Mouse (Mus musculus): Measurements from ENCODE around the gene Gba2. TPM values are rescaled to one million over a fixed set of nuclear protein-coding genes. Genes with fewer than 3 reads are reported as not detected.

Gba2 gene
- polyA plus RNA-seq (2015; fragmentation: Nextera tagmentation; extraction: Ambion mirVana), result 25.0 and 26.1 TPM in 2 replicates

DNA sequence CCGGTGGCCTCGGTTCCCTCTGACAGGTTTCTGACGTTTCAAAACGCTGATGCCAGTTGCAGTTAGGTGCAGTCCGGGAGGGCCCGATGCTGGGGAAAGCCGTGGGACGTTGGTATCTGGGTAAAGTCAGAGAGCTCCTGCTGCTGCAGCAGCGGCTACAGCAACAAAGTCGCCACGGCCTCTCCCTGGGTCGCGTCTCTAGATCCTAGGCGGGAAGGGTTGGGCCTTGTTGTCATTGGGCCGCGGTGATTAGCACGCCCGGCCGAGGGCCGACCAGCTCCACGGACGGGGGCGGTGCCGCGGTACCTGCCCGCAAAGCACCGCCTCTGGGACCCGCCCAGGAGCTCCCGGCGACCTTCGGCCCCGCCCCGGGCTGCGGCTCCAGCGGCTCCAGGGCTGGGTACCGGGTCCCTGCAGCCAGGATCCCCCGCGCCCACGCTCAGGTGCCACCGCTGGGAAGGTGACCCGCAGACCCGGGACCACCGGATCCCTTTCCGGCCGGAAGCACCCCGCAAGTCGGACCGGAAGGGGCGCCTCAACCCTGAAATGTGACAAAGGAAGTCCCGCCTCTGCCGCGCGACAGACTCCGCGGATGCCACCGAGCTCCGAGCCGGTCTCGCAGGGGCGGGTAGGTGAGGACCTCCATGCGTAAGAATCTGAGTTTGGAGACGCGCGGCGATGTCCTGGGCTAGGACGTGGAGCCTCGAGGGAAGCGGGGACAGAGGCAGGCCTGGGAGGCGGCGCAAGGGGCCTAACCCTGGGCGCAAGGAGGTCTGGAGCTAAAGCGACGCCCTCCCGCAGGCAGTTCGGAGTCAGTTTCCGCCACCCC is at the start of gene Gba2, which contains the start of gene Rgp1:
Gene Gba2, minus strand, starts transcription at position 498 of the 829 bp plus-strand sequence.
Gene Rgp1, plus strand, starts transcription at position 340 of the 829 bp plus-strand sequence.
- DNase-seq (ENCODE audit: low spot score) (peak; percentile 94), ATAC-seq (ENCODE audit: low FRiP score, low TSS enrichment) (peak; percentile 97)
- Histone ChIP-seq H3K4me1 (replicated peaks; ENCODE audit: control insufficient read depth, insufficient read depth) (0 out of 2 replicates have a peak, but pooled peaks cover 4% of the 10 kb centered on the region), H3K27ac (replicated peaks) (peak within 1 kb of the TSS; percentile 85), H3K9ac (ENCODE audit: low read length) (peak within 1 kb of the TSS; percentile 83), H3K4me3 (ENCODE audit: low read depth, low read length) (peak within 1 kb of the TSS; percentile 87), H3K9me3 (ENCODE audit: control insufficient read depth, low read length) (no peaks in the 10 kb centered on the region), H3K27me3 (ENCODE audit: control insufficient read depth, insufficient read depth, low read length) (no peaks in the 10 kb centered on the region), H3K4me2 (replicated peaks; ENCODE audit: low read depth) (peak within 1 kb of the TSS; percentile 94), H3K36me3 (ENCODE audit: control insufficient read depth, insufficient read depth, low read length) (peaks cover 18% of the 10 kb centered on the region)
- no peak for TF ChIP-seq EP300 (optimal IDR thresholded peaks at IDR 0.05)
- no peak for TF ChIP-seq CTCF (IDR thresholded peaks at IDR 0.05; ENCODE audit: low read depth)
- under 1% methylated on average over 66 of the region's 76 CpGs for WGBS

DNA sequence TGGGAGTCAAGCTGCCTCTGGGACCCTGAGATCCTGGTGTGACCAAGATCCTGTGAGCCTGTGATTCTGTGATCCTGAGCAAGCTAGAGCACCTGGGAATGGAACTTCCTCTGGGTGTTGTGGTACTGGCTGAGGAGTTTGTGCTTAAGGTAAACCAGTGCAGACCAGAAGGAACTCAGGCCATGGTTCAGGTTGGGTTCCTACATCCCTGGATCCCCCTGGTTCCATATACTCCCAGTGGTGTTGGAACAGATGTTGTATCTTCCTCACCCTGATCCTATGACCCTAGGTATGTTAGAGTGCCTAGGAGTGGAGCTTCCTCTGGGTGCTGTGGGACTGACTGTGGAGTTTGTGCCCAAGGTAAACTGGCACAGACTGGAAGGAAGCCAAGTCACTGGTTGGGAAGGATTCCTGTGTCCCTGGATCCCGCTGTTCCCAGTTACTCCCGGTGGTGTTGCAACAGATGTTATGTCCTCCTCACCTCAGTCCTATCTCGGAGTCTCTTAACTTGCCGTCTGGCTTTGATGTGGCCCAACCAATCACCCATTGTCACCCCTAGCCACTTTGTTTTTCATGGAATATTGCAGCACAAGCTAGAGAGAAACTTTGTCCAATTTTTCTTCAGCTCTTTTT is 41.6 kb upstream of the Gba2 start:
- no peak overlapping the region for H3K27ac ChIP-seq (replicated peaks)
- no peaks in the 10 kb centered on the region for H3K9me3 ChIP-seq (ENCODE audit: control insufficient read depth, low read length)
- DNase-seq (ENCODE audit: low spot score), result peak; percentile 11
- TF ChIP-seq CTCF (IDR thresholded peaks at IDR 0.05; ENCODE audit: low read depth) (no peak), EP300 (optimal IDR thresholded peaks at IDR 0.05) (no peak)
- H3K4me3 ChIP-seq (ENCODE audit: low read depth, low read length), result no peak overlapping the region
- H3K4me1 ChIP-seq (replicated peaks; ENCODE audit: control insufficient read depth, insufficient read depth), result no peaks in the 10 kb centered on the region
- H3K36me3 ChIP-seq (ENCODE audit: control insufficient read depth, insufficient read depth, low read length), result no peaks in the 10 kb centered on the region
- no peak overlapping the region for H3K4me2 ChIP-seq (replicated peaks; ENCODE audit: low read depth)
- H3K9ac ChIP-seq (ENCODE audit: low read length), result no peak overlapping the region
- ATAC-seq (ENCODE audit: low FRiP score, low TSS enrichment), result no peak
- WGBS, result 77% methylated on average over 4 of the region's 4 CpGs
- H3K27me3 ChIP-seq (ENCODE audit: control insufficient read depth, insufficient read depth, low read length), result no peaks in the 10 kb centered on the region

DNA sequence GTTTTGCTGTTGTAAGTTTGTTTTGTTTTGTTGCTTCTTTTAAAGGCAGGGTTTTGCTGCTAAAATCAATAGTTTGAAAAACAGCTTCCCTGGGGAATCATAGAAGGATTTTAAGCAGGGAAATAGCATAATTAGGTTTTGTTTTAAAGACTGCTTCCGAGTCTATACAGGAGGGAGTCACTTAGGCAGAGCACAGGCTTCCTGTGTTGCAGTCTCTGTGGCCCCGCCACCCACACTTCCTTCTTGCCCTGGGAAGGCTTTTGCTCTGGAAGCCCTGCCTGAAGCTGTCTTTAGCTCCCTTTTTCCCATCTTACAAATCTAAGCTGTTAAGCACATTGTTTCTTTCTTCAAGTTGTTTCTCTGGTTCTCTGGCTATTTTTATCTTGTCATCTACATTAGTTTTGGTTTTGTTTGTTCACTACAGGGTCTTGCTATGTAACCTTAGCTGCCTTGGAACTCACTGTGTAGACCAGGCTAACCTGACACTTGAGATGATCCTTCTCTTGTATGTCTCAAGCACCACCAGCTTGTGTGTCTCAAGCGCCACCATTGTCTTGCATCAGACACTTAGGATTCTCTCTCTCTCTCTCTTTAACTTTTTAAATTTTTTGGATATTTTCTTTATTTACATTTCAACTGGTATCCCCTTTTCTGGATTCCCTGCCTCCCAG is 34.5 kb upstream of the Gba2 start:
- Histone ChIP-seq H3K9me3 (ENCODE audit: control insufficient read depth, low read length) (no peaks in the 10 kb centered on the region), H3K4me3 (ENCODE audit: low read depth, low read length) (no peak overlapping the region), H3K9ac (ENCODE audit: low read length) (no peak overlapping the region), H3K4me2 (replicated peaks; ENCODE audit: low read depth) (no peak overlapping the region), H3K27me3 (ENCODE audit: control insufficient read depth, insufficient read depth, low read length) (no peaks in the 10 kb centered on the region), H3K27ac (replicated peaks) (no peak overlapping the region), H3K4me1 (replicated peaks; ENCODE audit: control insufficient read depth, insufficient read depth) (no peaks in the 10 kb centered on the region), H3K36me3 (ENCODE audit: control insufficient read depth, insufficient read depth, low read length) (no peaks in the 10 kb centered on the region)
- DNase-seq (ENCODE audit: low spot score) (peak; percentile 24), ATAC-seq (ENCODE audit: low FRiP score, low TSS enrichment) (no peak)
- TF ChIP-seq CTCF (IDR thresholded peaks at IDR 0.05; ENCODE audit: low read depth) (no peak), EP300 (optimal IDR thresholded peaks at IDR 0.05) (no peak)
- WGBS, result 53% methylated on average over 3 of the region's 3 CpGs

DNA sequence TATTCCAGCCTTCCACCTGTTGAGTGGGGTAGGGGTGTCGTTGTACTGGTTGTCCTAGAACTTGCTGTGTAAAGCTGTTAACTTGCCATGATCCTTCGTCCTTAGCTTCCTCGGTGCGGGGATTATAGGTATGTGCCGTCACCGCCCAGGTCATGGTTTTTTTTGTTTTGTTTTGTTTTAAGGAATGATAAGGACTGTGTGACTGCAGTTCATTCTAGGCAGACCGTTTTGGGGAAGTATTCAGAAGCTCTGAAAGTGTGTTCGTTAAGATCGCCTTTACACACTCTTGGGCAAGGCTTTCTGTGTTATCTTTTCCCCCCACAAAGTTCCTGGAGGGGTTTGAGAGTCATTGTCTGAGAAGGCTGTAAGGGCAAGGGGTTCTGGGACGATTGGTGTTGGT is 33.9 kb upstream of the Gba2 start:
- no peaks in the 10 kb centered on the region for H3K4me1 ChIP-seq (replicated peaks; ENCODE audit: control insufficient read depth, insufficient read depth)
- no peaks in the 10 kb centered on the region for H3K27me3 ChIP-seq (ENCODE audit: control insufficient read depth, insufficient read depth, low read length)
- ATAC-seq (ENCODE audit: low FRiP score, low TSS enrichment) (no peak), DNase-seq (ENCODE audit: low spot score) (no peak)
- no peak overlapping the region for H3K4me3 ChIP-seq (ENCODE audit: low read depth, low read length)
- no peak overlapping the region for H3K4me2 ChIP-seq (replicated peaks; ENCODE audit: low read depth)
- no peak for TF ChIP-seq EP300 (optimal IDR thresholded peaks at IDR 0.05)
- TF ChIP-seq CTCF (IDR thresholded peaks at IDR 0.05; ENCODE audit: low read depth), result no peak
- 40% methylated on average over 10 of the region's 10 CpGs for whole genome bisulfite sequencing
- H3K27ac ChIP-seq (replicated peaks), result no peak overlapping the region
- no peaks in the 10 kb centered on the region for H3K36me3 ChIP-seq (ENCODE audit: control insufficient read depth, insufficient read depth, low read length)
- no peaks in the 10 kb centered on the region for H3K9me3 ChIP-seq (ENCODE audit: control insufficient read depth, low read length)
- H3K9ac ChIP-seq (ENCODE audit: low read length), result no peak overlapping the region

DNA sequence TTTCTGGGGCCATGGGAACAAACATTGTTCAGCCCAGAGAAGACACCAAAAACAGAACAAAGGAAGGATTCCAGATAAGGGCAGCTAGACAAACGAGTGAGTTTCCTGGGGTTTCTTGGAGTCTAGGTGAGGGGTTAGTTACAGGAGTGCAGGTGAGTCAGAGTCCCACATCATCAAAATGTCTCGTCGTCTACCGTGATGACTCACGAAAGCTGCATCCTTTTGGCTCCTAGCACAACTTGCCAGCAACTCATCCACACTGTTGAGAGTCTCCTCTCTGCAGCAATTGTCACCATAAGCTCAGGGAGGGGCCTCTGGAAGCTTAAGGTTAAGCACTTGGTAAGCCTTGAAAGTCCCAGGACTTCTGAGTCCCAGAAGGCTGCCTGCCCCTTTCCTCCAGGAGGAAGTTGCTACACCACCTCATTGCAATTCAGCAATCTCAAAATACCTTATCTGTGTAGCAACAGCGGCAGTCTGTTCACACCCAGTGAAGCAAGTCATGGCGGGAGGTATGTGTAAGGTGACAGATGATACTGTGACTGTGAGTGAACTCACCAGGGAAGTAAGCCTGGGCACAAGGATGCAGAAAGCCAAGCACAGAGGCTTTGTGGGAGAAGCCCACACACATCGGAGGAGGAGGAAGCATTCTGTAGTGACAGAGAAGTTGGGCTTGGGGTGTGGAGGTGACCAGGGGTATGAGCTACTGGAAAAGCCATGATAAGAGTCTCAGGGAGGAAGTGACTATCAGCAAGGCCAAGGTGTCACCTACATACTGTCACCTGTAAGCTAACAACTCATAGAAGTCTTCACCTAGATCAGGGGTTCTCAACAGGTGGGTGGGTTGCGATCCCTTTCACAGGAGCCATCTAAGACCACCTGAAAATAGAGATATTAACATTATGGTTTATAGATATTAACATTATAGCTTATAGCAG is 26.3 kb upstream of the Gba2 start:
- Histone ChIP-seq H3K9ac (ENCODE audit: low read length) (no peak overlapping the region), H3K4me2 (replicated peaks; ENCODE audit: low read depth) (no peak overlapping the region), H3K9me3 (ENCODE audit: control insufficient read depth, low read length) (no peaks in the 10 kb centered on the region), H3K4me1 (replicated peaks; ENCODE audit: control insufficient read depth, insufficient read depth) (no peaks in the 10 kb centered on the region), H3K27ac (replicated peaks) (no peak overlapping the region), H3K27me3 (ENCODE audit: control insufficient read depth, insufficient read depth, low read length) (no peaks in the 10 kb centered on the region), H3K4me3 (ENCODE audit: low read depth, low read length) (no peak overlapping the region), H3K36me3 (ENCODE audit: control insufficient read depth, insufficient read depth, low read length) (no peaks in the 10 kb centered on the region)
- 47% methylated on average over 9 of the region's 9 CpGs for WGBS
- TF ChIP-seq EP300 (optimal IDR thresholded peaks at IDR 0.05), result no peak
- no peak for TF ChIP-seq CTCF (IDR thresholded peaks at IDR 0.05; ENCODE audit: low read depth)
- DNase-seq (ENCODE audit: low spot score) (no peak), ATAC-seq (ENCODE audit: low FRiP score, low TSS enrichment) (peak; percentile 91)

Measured in stomach, postnatal 0 days (tissue).